Mouse (Mus musculus) forebrain, embryonic 14.5 days (tissue): ENCODE measurements around the gene Tmbim6. TPM values are rescaled to one million over a fixed set of nuclear protein-coding genes. Genes with fewer than 3 reads are reported as not detected.

ENCODE experiments used
- ATAC-seq: fragments of 200-750 bp; cut with Nextera tagmentation; 2 replicates; pipeline ENCODE4 v1.8.0; 2017; ENCODE audit warnings: mild to moderate bottlenecking, moderate library complexity
- DNase-seq: peaks from one replicate; pipeline ENCODE4 v3.0.0-alpha.2; 2015; ENCODE audit warnings: low spot score
- H3K27ac ChIP-seq: fragments of 300-500 bp; sonication (generic); 2 replicates; pipeline ENCODE4 v1.5.1; 2014; ENCODE audit warnings: low read depth, mild to moderate bottlenecking, control low read depth, low read length, moderate library complexity
- H3K27me3 ChIP-seq: fragments of 300-500 bp; sonication (generic); replicated peaks from 2 replicates; pipeline ENCODE4 v1.6.1; 2014; ENCODE audit warnings: low read length, control low read depth, mixed read lengths; ENCODE audit not compliant: control insufficient read depth, insufficient read depth
- H3K36me3 ChIP-seq: fragments of 300-500 bp; sonication (generic); 2 replicates; pipeline ENCODE4 v1.6.1; 2014; ENCODE audit warnings: low read length, control low read depth; ENCODE audit not compliant: control insufficient read depth, insufficient read depth
- H3K4me1 ChIP-seq: fragments of 300-500 bp; sonication (generic); 2 replicates; pipeline ENCODE4 v1.6.1; 2014; ENCODE audit warnings: antibody characterized with exemption, low read length, control low read depth; ENCODE audit not compliant: control insufficient read depth, insufficient read depth
- H3K4me2 ChIP-seq: fragments of 300-500 bp; sonication (generic); 2 replicates; pipeline ENCODE4 v1.6.1; 2014; ENCODE audit warnings: mild to moderate bottlenecking, control low read depth, low read length
- H3K4me3 ChIP-seq: fragments of 300-500 bp; sonication (generic); 2 replicates; pipeline ENCODE4 v1.5.1; 2014; ENCODE audit warnings: low read depth, low read length, control low read depth
- H3K9ac ChIP-seq: fragments of 300-500 bp; sonication (generic); 2 replicates; pipeline ENCODE4 v1.6.1; 2014; ENCODE audit warnings: mild to moderate bottlenecking, low read length, control low read depth, moderate library complexity
- H3K9me3 ChIP-seq: fragments of 300-500 bp; sonication (generic); replicated peaks from 2 replicates; pipeline ENCODE4 v1.6.1; 2016; ENCODE audit warnings: low read length, control low read depth, mixed read lengths; ENCODE audit not compliant: control insufficient read depth
- WGBS: fragments of 180-500 bp; shearing (Covaris S2); extraction: QIAGEN DNeasy Blood & Tissue Kit; methylation state at CpG from one replicate; pipeline ENCODE4 v1.1.7; 2014; 5-methylcytosine and 5-hydroxymethylcytosine counted together
- polyA plus RNA-seq: library from polyadenylated mRNA; unstranded; fragments of >200 nt; fragmentation: Nextera tagmentation; extraction: Ambion mirVana; gene quantifications from 2 replicates; pipeline ENCODE4 v1.2.1, GENCODE M21; 2014

Gene Tmbim6
- polyA plus RNA-seq, 1 experiment from 2014 or later: 247 TPM

DNA sequence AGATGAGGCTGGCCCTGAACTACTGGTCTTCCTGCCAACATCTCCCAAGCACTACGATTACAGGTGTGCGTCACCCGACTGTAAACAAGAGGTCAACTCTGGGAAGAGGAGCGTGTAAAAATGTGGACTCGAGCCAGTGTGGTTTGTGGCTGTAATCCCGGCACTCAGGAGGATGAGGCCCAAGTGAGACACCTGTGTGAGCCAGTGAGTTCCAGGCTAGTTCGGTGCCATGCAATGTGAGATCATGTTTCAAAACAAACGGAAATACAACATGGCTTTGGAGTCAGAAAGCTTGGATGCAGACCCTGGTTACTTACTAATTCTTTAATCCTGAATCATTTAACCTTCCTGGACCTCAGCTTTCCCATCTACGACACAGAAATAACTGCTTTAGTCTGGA is 33.7 kb upstream of the Tmbim6 start:
- Histone ChIP-seq H3K4me3 (no peak overlapping the region), H3K27ac (no peak overlapping the region), H3K4me2 (no peak overlapping the region), H3K9ac (no peak overlapping the region), H3K36me3 (no peaks in the 10 kb centered on the region), H3K4me1 (no peaks in the 10 kb centered on the region), H3K27me3 (no peaks in the 10 kb centered on the region), H3K9me3 (no peaks in the 10 kb centered on the region)
- WGBS: 91% methylated on average over 9 of the region's 9 CpGs
- DNase-seq: no peak
- no peak for ATAC-seq

DNA sequence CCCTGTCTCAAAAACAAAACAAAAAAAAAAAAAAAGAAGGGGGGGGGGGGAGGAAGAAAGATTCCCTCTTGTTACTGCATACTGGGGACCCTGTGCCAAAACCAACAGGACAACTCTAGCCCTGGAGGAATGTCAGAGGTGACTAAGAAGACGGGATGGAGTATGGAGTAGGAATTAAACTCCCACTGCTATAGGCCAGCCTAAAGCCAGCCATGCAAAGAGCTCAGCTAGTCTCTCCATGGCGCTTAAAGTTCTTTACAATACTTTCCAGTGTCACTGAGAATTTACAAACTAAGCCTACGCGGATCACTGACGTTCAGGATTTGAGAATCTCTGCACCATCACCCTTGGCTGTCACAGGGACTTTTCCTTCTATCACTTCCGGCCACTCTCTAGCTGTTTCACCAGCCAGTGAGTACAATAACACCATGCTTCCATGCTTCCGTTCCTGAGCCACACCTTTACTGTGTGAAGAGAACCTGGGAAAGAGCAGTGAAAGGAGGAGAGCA is 28.6 kb upstream of the Tmbim6 start:
- WGBS: 75% methylated on average over 7 of the region's 7 CpGs
- no peaks in the 10 kb centered on the region for H3K36me3 ChIP-seq
- no peak for ATAC-seq
- peaks cover 3% of the 10 kb centered on the region; the same call in 1 of the 2 replicates for H3K4me1 ChIP-seq
- no peak overlapping the region for H3K4me2 ChIP-seq
- H3K27ac ChIP-seq: no peak overlapping the region
- no peaks in the 10 kb centered on the region for H3K27me3 ChIP-seq
- no peak overlapping the region for H3K9ac ChIP-seq
- no peaks in the 10 kb centered on the region for H3K9me3 ChIP-seq
- no peak overlapping the region for H3K4me3 ChIP-seq
- no peak for DNase-seq

DNA sequence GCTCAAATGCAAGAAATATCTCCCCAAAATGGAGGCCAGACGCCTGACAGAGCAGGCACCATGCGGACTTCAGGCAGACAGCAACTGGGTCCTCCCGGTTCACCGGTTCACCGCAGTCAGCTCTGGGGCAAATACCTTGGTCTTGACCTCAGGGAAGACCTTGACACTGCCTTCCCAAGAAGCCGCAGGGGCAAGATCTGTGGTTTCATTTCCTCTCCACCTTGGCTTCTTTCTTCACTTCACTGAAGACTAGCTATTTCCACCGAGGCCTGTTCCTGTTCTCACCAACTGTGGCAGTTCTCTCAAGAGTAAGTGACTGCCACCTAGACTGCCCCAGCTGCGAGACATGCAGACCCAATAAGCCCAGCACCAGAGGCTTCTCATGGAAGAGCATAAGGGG is 27.8 kb upstream of the Tmbim6 start:
- H3K27ac ChIP-seq: no peak overlapping the region
- WGBS: 85% methylated on average over 8 of the region's 8 CpGs
- no peaks in the 10 kb centered on the region for H3K27me3 ChIP-seq
- ATAC-seq (no peak), DNase-seq (no peak)
- no peak overlapping the region for H3K4me2 ChIP-seq
- H3K4me1 ChIP-seq: peaks cover 7% of the 10 kb centered on the region; the same call in 1 of the 2 replicates
- H3K36me3 ChIP-seq: no peaks in the 10 kb centered on the region
- H3K4me3 ChIP-seq: no peak overlapping the region
- no peaks in the 10 kb centered on the region for H3K9me3 ChIP-seq
- no peak overlapping the region for H3K9ac ChIP-seq

DNA sequence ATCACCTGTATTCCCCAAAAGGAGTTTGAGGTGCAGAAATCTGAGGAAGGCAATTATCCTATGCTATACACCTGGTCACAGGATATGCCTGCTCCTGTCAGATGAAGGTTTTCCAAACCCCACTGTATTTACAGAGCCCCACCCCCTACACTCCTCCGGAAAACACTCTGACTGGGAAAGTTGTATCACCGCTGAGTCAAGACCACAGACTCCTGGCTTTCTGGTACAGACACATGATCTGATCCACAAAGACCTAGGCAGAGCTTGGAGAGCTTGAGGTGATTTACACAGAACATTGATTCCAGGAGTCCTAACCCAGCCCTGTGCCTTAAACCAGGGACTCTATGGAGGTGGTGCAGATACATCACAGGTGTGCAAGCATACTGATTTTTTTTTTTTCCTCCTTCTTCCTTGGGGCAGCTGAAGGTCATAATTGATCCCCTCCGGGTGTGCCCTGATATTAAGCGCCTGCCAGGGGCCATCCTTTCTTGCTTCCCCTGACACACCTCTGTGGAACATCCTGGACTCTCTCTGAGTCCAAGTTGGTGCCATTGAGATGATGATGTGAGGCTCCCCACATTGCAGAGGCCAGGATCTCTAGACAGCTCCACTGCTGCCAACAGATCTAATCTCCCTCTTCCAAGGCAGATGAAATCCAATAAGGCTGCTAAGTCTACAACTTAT is 24.0 kb upstream of the Tmbim6 start:
- H3K9ac ChIP-seq: no peak overlapping the region; the same call in 1 of the 2 replicates
- ATAC-seq (no peak), DNase-seq (no peak)
- H3K4me3 ChIP-seq: 0 out of 2 replicates have a peak overlapping the region, but pooled peaks have one; percentile 77
- H3K36me3 ChIP-seq: no peaks in the 10 kb centered on the region
- no peak overlapping the region for H3K27ac ChIP-seq
- no peaks in the 10 kb centered on the region for H3K27me3 ChIP-seq
- H3K4me1 ChIP-seq: peaks cover 7% of the 10 kb centered on the region; the same call in 1 of the 2 replicates
- WGBS: 78% methylated on average over 4 of the region's 4 CpGs
- peak overlapping the region; percentile 79 for H3K4me2 ChIP-seq
- H3K9me3 ChIP-seq: no peaks in the 10 kb centered on the region

DNA sequence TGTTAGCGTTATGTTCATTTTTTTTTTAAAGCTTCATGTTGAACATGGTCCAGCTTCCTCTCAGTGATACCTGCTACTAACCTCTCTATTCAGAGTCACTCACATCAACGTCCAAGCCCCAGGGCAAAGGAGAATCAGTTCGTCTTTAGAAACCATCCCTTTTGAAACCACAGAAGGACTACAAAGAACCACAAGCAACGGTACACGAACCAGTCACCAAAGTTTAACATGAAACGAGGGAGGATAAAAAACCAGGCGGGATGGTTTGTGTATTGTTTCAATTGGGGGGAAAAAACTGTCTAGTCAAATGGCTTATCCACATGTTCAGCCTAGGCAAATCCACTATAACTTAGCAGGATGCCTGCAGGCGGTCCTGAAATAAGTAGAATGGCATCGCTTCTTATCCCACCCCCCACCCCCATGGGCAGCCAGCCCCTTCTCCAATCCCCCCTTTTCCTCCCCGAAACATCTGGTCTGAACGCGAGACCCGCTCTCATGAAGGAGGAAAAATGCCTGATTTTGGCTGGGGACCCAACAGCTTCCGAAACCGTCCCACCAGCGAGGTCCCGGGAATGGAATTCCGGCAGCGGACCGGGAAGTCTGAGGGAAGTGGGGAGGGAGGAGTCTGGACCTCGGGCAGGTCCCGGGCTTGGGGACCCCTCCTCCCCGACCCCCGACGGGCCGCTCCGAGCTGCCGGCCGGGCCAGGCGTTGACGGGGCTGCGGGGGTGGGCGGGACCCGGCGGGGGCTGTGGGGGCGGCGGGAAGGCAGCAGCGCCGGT is 23.1 kb upstream of the Tmbim6 start:
- DNase-seq: peak; percentile 36
- H3K36me3 ChIP-seq: no peaks in the 10 kb centered on the region
- no peaks in the 10 kb centered on the region for H3K27me3 ChIP-seq
- peak overlapping the region; percentile 84 for H3K9ac ChIP-seq
- peak overlapping the region; percentile 77 for H3K4me3 ChIP-seq
- H3K4me1 ChIP-seq: peaks cover 7% of the 10 kb centered on the region; the same call in 1 of the 2 replicates
- H3K9me3 ChIP-seq: no peaks in the 10 kb centered on the region
- peak overlapping the region; percentile 76 for H3K27ac ChIP-seq
- WGBS: 2% methylated on average over 25 of the region's 39 CpGs
- H3K4me2 ChIP-seq: peak overlapping the region; percentile 79
- ATAC-seq: no peak

DNA sequence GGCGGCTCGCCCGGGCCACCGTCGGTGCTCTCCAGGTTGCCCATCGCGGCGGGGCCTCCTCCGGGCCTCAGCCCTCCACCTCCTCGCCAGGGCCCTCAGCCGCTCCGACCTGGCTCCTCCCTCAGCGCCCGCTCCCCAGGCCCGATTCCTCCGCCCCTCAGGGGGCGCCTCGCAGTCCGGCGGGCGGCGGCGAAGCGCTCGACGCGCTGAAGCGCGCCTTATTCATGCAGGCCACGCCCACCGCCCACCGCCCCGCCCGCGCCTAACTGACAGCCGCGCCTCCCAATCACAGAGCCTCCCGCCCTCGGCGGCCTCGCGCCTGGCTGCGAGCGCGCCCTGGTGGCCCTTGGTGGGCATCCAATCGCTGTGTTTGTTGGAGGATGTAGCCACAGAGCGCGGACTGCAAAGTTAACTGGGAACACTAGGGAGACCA is 22.4 kb upstream of the Tmbim6 start, which contains the start of gene Fmnl3:
Gene Fmnl3 (minus strand): TSS at position 224 of the 433 bp plus-strand sequence.
- H3K9me3 ChIP-seq: no peaks in the 10 kb centered on the region
- under 1% methylated on average over 35 of the region's 48 CpGs for WGBS
- H3K27me3 ChIP-seq: no peaks in the 10 kb centered on the region

DNA sequence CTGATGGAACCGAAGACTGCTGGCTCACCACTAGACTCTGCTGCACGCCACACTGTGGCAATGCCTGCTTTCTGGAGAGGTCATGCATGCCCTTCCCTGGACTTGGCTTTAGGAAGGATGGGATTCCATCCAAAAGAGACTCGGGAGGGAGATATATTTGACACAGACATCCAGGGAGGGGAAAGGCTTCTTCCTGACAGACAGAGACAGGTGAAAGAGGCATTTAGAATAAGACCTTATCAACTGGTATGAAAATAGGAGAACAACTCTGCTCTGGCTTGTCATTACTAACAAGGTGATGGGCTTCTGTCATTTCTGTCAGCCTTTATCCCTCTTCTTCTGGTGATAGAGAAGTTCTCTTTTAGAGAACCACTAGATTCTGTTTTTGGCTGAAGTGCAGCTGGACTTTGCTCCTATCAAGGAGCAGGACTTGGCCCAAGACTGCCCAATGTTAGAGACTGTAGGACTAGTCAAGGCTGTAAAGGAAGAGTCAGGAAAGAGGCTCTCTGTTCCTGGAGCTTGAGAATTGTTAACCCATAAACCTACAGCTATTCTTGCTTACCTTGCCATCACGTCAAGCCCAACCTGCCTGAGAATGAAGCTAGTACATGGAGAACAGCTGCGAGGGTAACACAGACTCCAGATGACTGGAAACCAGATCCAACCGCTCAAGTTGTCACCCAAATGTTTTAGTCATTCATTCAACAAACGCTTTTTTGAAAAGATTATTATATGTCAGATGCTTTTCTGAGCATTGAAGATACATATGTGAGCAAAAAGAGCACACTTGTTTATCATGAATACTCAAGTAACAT is 20.9 kb upstream of the Tmbim6 start:
- H3K27ac ChIP-seq: no peak overlapping the region
- WGBS: 92% methylated on average over 7 of the region's 7 CpGs
- H3K4me2 ChIP-seq: no peak overlapping the region
- DNase-seq: no peak
- no peaks in the 10 kb centered on the region for H3K27me3 ChIP-seq
- ATAC-seq: no peak
- no peaks in the 10 kb centered on the region for H3K36me3 ChIP-seq
- no peak overlapping the region for H3K9ac ChIP-seq
- peaks cover 7% of the 10 kb centered on the region; the same call in 1 of the 2 replicates for H3K4me1 ChIP-seq
- no peak overlapping the region for H3K4me3 ChIP-seq
- no peaks in the 10 kb centered on the region for H3K9me3 ChIP-seq

More for the DNA sequence above, 22.4 kb upstream of the Tmbim6 start, which contains the start of gene Fmnl3:
- Histone ChIP-seq H3K4me2 (peak within 1 kb of the TSS; percentile 79), H3K27ac (peak within 1 kb of the TSS; percentile 76), H3K36me3 (no peaks in the 10 kb centered on the region), H3K4me1 (peaks cover 7% of the 10 kb centered on the region; the same call in 1 of the 2 replicates), H3K9ac (peak within 1 kb of the TSS; percentile 84), H3K4me3 (peak within 1 kb of the TSS; percentile 77)
- ATAC-seq (peak; percentile 97), DNase-seq (peak; percentile 95)

DNA sequence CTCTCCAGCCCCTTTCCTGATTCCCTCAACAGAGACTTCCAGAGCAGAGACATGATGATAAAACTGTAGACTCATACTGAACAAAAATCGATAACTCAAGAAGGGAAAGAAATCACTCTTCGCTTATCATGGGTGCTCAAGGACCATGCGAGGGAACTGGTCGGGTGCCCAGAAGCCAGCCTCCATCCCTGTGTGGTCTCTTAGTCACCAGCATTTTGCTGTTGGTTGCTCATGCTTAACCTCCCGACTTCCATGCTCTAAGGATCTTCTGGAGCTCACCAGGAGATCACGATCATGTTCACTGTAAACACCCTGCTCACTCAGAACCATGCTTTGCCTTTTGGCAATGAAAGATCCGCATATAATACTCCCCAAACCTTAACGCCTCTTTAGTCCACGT is 19.9 kb upstream of the Tmbim6 start:
- Histone ChIP-seq H3K4me1 (peaks cover 7% of the 10 kb centered on the region; the same call in 1 of the 2 replicates), H3K9me3 (no peaks in the 10 kb centered on the region), H3K9ac (no peak overlapping the region), H3K27me3 (no peaks in the 10 kb centered on the region), H3K27ac (no peak overlapping the region), H3K36me3 (no peaks in the 10 kb centered on the region), H3K4me3 (no peak overlapping the region), H3K4me2 (no peak overlapping the region)
- no peak for ATAC-seq
- WGBS: 86% methylated on average over 9 of the region's 9 CpGs
- no peak for DNase-seq
